Mouse (Mus musculus) ES-Bruce4 (cell line): Measurements from ENCODE around the gene Ttll11.

Experiments used
- CTCF ChIP-seq: IDR thresholded peaks from one replicate; pipeline ENCODE4 v1.8.1; 2011; ENCODE audit warnings: low read depth, low read length
- POLR2A ChIP-seq: IDR thresholded peaks from one replicate; pipeline ENCODE4 v1.8.1; 2011; ENCODE audit warnings: low read length; ENCODE audit not compliant: insufficient read depth

DNA sequence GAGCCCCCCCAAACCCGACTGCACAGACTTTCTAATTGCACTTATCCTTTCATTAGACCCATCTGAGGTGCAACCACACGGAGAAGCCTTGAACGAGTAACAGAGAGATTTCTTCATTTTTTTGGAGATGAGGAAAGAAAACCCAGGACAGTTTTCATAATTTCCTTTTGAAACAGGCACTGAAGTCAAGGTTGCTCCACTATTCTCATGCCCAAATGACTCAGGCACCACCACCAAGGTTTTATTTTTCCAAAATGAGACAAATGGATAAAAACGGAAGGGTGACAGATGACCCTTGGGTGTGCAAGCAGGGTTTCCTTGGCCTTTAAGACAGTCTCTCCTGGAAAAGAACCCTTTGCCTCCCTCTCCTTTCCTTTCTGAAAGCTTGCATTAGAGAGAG is 54.8 kb downstream of the Ttll11 start:
- TF ChIP-seq CTCF (no peak), POLR2A (no peak)
